Mouse (Mus musculus) stomach, embryonic 14.5 days (tissue): Measurements from ENCODE around the gene Slc25a17. TPM values are rescaled to one million over a fixed set of nuclear protein-coding genes. Genes with fewer than 3 reads are reported as not detected.

Experiments used
- ATAC-seq: fragments of 200-750 bp; cut with Nextera tagmentation; 2 replicates; pipeline ENCODE4 v1.8.0; 2017; ENCODE audit warnings: low read depth, moderate TSS enrichment; ENCODE audit not compliant: insufficient number of reproducible peaks, insufficient read depth, low FRiP score
- H3K27ac ChIP-seq: fragments of 300-500 bp; sonication (generic); 2 replicates; pipeline ENCODE4 v1.5.1; 2014; ENCODE audit warnings: mild to moderate bottlenecking, low read length, moderate library complexity, mixed read lengths
- H3K27me3 ChIP-seq: fragments of 300-500 bp; sonication (generic); 2 replicates; pipeline ENCODE4 v1.6.1; 2014; ENCODE audit warnings: low read length, control low read depth, mixed read lengths; ENCODE audit not compliant: control insufficient read depth, insufficient read depth
- H3K36me3 ChIP-seq: fragments of 300-500 bp; sonication (generic); 2 replicates; pipeline ENCODE4 v1.6.1; 2014; ENCODE audit warnings: mild to moderate bottlenecking, control low read depth, low read length, moderate library complexity, mixed read lengths; ENCODE audit not compliant: control insufficient read depth, insufficient read depth
- H3K4me1 ChIP-seq: fragments of 300-500 bp; sonication (generic); 2 replicates; pipeline ENCODE4 v1.6.1; 2014; ENCODE audit warnings: low read length, control low read depth, mixed read lengths; ENCODE audit not compliant: control insufficient read depth, insufficient read depth
- H3K4me2 ChIP-seq: fragments of 300-500 bp; sonication (generic); replicated peaks from 2 replicates; pipeline ENCODE4 v1.6.1; 2014; ENCODE audit warnings: low read depth, low read length, control low read depth
- H3K4me3 ChIP-seq: fragments of 300-500 bp; sonication (generic); 2 replicates; pipeline ENCODE4 v1.5.1; 2014; ENCODE audit warnings: low read depth, low read length, control low read depth
- H3K9ac ChIP-seq: fragments of 300-500 bp; sonication (generic); replicated peaks from 2 replicates; pipeline ENCODE4 v1.6.1; 2014; ENCODE audit warnings: low read depth, mild to moderate bottlenecking, control low read depth, low read length, moderate library complexity, mixed read lengths
- H3K9me3 ChIP-seq: fragments of 300-500 bp; sonication (generic); 2 replicates; pipeline ENCODE4 v1.6.1; 2016; ENCODE audit warnings: low read depth, low read length, control low read depth; ENCODE audit not compliant: control insufficient read depth
- WGBS: fragments of 180-500 bp; shearing (Covaris S2); extraction: QIAGEN DNeasy Blood & Tissue Kit; methylation state at CpG from one replicate; pipeline ENCODE4 v1.1.7; 2014; 5-methylcytosine and 5-hydroxymethylcytosine counted together
- polyA plus RNA-seq: library from polyadenylated mRNA; unstranded; fragments of >200 nt; fragmentation: Nextera tagmentation; extraction: Ambion mirVana; gene quantifications from 2 replicates; pipeline ENCODE4 v1.2.1, GENCODE M21; 2014

The Slc25a17 gene
- polyA plus RNA-seq, 1 experiment from 2014 or later, result 110 TPM

DNA sequence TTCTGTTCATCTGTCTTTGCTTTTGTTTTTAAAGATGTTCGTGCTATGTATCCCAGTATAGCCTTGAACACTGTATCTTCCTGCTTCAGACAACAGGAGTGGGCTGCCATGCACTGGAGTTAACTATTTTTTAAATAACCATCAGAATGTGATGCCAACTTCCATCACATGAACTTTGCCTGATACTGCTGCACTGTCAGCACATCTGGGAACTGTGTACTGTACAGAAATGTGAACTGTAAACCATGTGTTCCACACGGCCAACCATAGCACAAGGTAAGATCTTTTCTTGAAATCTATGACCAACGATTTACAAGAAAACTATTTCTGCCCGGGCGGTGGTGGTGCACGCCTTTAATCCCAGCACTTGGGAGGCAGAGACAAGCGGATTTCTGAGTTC lies 33.1 kb downstream of the Slc25a17 start:
- no peak overlapping the region for H3K4me2 ChIP-seq
- H3K27ac ChIP-seq, result no peak overlapping the region
- peaks cover 36% of the 10 kb centered on the region for H3K36me3 ChIP-seq
- WGBS, result 92% methylated on average over 7 of the region's 7 CpGs
- H3K27me3 ChIP-seq, result no peaks in the 10 kb centered on the region
- H3K4me1 ChIP-seq, result no peaks in the 10 kb centered on the region
- no peaks in the 10 kb centered on the region for H3K9me3 ChIP-seq
- no peak overlapping the region for H3K9ac ChIP-seq
- H3K4me3 ChIP-seq, result no peak overlapping the region
- no peak for ATAC-seq

DNA sequence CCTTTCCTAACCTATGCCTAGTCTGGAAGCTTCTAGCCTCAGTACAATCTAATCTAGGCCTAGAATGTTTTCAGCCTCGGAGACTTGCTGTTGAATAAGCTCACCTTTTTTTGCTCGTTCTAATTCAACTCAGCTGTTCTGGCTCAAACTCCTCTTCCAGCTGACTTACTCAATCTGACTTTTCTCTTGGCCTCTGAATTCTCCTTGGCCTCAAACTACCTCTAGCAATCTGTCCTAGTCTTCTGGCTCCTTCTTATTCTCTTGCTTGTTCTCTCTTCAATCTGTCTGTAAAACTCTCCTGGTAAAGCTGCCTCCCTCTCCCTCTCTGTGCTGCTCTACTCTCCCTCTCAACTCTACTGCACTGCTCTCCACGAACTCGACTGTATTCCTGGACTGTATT lies 35.6 kb downstream of the Slc25a17 start:
- Histone ChIP-seq H3K4me1 (no peaks in the 10 kb centered on the region), H3K27me3 (no peaks in the 10 kb centered on the region), H3K9me3 (no peaks in the 10 kb centered on the region), H3K4me2 (no peak overlapping the region), H3K9ac (no peak overlapping the region), H3K27ac (no peak overlapping the region), H3K4me3 (no peak overlapping the region), H3K36me3 (peaks cover 48% of the 10 kb centered on the region)
- 72% methylated on average over 4 of the region's 4 CpGs for WGBS
- ATAC-seq, result no peak

DNA sequence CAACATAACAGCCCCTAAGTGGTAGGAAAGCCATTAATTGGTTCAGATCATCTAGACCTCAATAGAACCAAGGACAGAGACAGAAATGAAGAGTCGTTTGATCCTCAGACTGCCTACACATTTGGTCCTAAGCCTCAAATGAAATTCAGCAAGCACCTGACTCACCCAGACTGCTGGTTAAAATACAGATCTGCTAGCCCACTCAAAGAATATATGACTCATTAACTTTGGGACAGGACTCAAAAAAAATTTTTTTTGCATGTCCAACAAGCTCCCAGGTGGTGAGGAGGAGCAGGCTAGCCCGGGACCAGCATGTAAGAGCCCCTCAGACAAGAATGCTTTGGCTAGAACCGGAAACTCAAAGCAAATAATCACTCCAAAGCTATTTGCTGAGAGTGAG lies 40.5 kb downstream of the Slc25a17 start:
- no peaks in the 10 kb centered on the region for H3K27me3 ChIP-seq
- ATAC-seq, result no peak
- H3K4me1 ChIP-seq, result no peaks in the 10 kb centered on the region
- 95% methylated on average over 3 of the region's 3 CpGs for whole genome bisulfite sequencing
- H3K9me3 ChIP-seq, result no peaks in the 10 kb centered on the region
- H3K36me3 ChIP-seq, result peaks cover 41% of the 10 kb centered on the region
- no peak overlapping the region for H3K4me2 ChIP-seq
- H3K27ac ChIP-seq, result no peak overlapping the region
- H3K4me3 ChIP-seq, result no peak overlapping the region
- no peak overlapping the region for H3K9ac ChIP-seq

DNA sequence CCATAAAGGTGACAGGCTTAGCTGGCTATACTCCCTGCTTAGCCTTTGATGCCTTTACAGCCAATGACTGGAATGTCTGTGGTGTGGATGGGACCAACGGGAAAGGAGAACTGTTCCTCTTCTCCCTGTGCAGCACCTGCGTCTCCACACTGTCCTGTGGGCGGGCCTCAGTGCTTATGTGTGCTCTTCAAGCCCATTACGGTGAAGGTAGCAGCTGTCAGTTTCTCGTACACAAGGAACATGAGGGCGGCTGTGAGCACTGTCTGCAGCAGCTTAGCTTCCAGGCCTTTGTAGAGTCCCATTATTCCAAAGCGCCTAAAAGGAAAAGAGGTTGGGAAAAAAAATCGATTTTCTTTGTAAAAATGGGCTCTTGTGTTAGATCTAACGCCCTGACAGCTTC lies 41.1 kb downstream of the Slc25a17 start:
- H3K9me3 ChIP-seq, result no peaks in the 10 kb centered on the region
- H3K4me3 ChIP-seq, result no peak overlapping the region
- H3K27ac ChIP-seq, result no peak overlapping the region
- no peaks in the 10 kb centered on the region for H3K4me1 ChIP-seq
- no peak for ATAC-seq
- H3K4me2 ChIP-seq, result no peak overlapping the region
- 94% methylated on average over 9 of the region's 9 CpGs for WGBS
- H3K36me3 ChIP-seq, result peaks cover 41% of the 10 kb centered on the region
- no peaks in the 10 kb centered on the region for H3K27me3 ChIP-seq
- no peak overlapping the region for H3K9ac ChIP-seq

DNA sequence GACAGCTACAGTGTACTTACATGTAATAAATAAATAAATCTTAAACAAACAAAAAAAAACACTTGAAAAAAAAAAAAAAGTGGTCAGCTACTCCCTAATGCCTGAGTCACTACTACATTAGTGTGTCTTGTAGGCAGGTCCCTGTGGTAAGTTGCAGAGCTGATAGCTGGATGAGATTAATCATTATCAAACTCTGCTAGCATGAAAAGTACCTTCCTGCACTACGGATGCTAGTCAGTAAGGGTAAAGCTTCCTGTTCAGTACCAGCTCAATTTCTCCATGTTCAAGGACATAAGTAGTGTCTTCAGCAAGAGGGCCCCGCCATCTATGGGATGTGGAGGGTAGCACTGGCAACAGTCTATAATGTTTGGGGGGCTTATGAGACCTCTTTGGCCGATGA lies 46.7 kb downstream of the Slc25a17 start:
- 82% methylated on average over 3 of the region's 3 CpGs for WGBS
- Histone ChIP-seq H3K9ac (no peak overlapping the region), H3K4me1 (no peaks in the 10 kb centered on the region), H3K4me2 (no peak overlapping the region), H3K9me3 (no peaks in the 10 kb centered on the region), H3K36me3 (peaks cover 7% of the 10 kb centered on the region; the same call in 1 of the 2 replicates), H3K27ac (no peak overlapping the region), H3K27me3 (no peaks in the 10 kb centered on the region), H3K4me3 (no peak overlapping the region)
- no peak for ATAC-seq

DNA sequence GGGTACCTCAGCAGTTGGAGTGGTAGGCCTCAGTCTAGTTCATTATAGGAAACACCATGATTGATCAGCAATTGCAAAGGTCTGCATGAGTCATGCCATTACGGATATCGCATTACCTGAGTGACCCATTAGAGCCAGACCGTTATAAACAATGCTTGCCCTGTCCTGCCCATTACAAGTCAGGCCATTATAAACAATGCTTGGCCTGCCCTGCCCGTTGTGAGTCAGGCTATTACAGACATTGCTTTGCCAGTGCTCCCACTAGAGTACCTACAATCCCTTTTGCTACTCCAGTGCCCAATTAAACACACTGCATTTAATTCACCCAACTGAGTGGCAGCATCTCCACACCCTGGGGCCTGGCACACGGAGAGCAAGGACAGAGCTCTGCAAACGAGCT lies 49.6 kb downstream of the Slc25a17 start:
- no peaks in the 10 kb centered on the region for H3K4me1 ChIP-seq
- no peak for ATAC-seq

DNA sequence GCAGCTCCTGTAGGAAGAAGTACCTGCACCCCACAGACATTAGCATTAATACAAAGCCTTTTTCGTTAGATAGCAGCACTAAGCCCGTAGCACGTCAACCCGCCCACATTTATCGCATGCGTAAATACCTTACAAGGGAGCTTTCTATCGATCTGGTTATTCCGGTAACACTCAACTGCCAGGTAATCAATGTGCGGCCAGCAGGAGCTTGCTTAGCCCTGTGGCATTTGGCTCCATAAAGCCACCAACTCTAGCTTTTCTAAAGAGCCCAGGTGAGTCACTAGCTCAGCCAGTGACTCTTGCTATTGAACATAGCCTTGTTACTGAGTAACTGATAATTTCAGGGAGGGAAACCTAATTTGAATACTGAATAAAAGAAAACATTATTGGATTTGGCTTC lies 50.3 kb downstream of the Slc25a17 start:
- no peaks in the 10 kb centered on the region for H3K27me3 ChIP-seq
- no peak overlapping the region for H3K9ac ChIP-seq
- no peak for ATAC-seq
- no peak overlapping the region for H3K4me3 ChIP-seq
- WGBS, result 84% methylated on average over 9 of the region's 9 CpGs
- H3K9me3 ChIP-seq, result no peaks in the 10 kb centered on the region
- H3K36me3 ChIP-seq, result no peaks in the 10 kb centered on the region
- no peak overlapping the region for H3K4me2 ChIP-seq
- H3K27ac ChIP-seq, result no peak overlapping the region
- 0 out of 2 replicates have a peak, but pooled peaks cover 2% of the 10 kb centered on the region for H3K4me1 ChIP-seq

More for the DNA sequence above, 49.6 kb downstream of the Slc25a17 start:
- H3K27ac ChIP-seq, result no peak overlapping the region
- H3K4me2 ChIP-seq, result no peak overlapping the region
- H3K9ac ChIP-seq, result no peak overlapping the region
- no peaks in the 10 kb centered on the region for H3K9me3 ChIP-seq
- WGBS, result 39% methylated on average over 6 of the region's 6 CpGs
- no peaks in the 10 kb centered on the region for H3K36me3 ChIP-seq
- no peaks in the 10 kb centered on the region for H3K27me3 ChIP-seq
- H3K4me3 ChIP-seq, result no peak overlapping the region

DNA sequence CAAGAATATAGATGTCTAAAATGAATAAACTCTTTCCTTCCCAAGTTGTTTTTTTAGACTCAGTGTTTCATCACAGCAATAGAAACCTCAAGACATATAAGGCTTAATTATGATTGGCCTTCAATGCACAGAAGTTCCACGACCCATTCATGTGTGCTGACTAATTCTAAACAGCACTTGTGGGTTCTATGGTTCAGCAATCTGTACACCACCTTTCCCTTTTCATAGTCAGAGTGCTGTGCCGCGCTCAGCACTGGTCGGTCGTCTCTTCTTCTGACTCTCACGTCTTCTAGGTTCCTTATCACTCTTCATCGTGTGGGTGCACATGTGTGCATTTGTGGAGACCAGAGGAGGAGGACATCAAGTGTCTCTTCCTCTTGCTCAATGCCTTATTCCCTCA lies 52.6 kb downstream of the Slc25a17 start:
- no peaks in the 10 kb centered on the region for H3K9me3 ChIP-seq
- H3K9ac ChIP-seq, result no peak overlapping the region
- 94% methylated on average over 7 of the region's 7 CpGs for WGBS
- H3K27ac ChIP-seq, result no peak overlapping the region
- H3K36me3 ChIP-seq, result no peaks in the 10 kb centered on the region
- H3K27me3 ChIP-seq, result no peaks in the 10 kb centered on the region
- no peak overlapping the region for H3K4me3 ChIP-seq
- ATAC-seq, result no peak
- no peak overlapping the region for H3K4me2 ChIP-seq
- 0 out of 2 replicates have a peak, but pooled peaks cover 6% of the 10 kb centered on the region for H3K4me1 ChIP-seq

DNA sequence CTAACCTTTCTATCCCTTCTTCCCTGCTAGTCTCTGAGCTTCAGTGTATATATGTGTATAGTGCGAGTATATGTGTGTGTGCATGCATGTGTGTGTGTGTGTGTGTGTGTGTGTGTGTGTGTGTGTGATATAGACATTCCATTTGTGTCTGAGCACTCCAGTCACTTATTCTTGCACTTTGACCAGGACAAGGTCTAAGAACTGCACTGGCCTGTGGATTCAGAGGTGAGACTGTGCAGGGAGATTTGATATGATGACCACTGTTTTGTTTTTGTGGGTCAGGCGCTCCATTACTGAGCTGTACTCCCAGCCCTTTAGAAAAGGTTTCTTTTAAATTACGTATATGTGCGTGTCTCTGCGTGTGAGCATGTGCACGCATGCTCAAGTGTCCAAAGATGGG lies 54.1 kb downstream of the Slc25a17 start:
- Histone ChIP-seq H3K4me2 (no peak overlapping the region), H3K4me3 (no peak overlapping the region), H3K4me1 (0 out of 2 replicates have a peak, but pooled peaks cover 6% of the 10 kb centered on the region), H3K36me3 (no peaks in the 10 kb centered on the region), H3K9ac (no peak overlapping the region), H3K27ac (no peak overlapping the region), H3K9me3 (no peaks in the 10 kb centered on the region), H3K27me3 (no peaks in the 10 kb centered on the region)
- 91% methylated on average over 6 of the region's 6 CpGs for WGBS
- no peak for ATAC-seq
